Comparison of ENCODE assay signal across 8 mouse cellular contexts in genomic region chr2:32084111-32084871, GRCm38 (mm10). TPM values are rescaled to one million over a fixed set of nuclear protein-coding genes. Genes with fewer than 3 reads are reported as not detected.
DNase-seq lines count a peak whose midpoint lies in the region; ATAC-seq lines count a peak whose summit lies in the region.

Gene Fam78a, minus strand, starts transcription at chr2:32084857.

- DNase-seq in left cerebral cortex, postnatal 25 days (ENCODE audit: low spot score in 2 of 2) = peak; percentile 54 to 56
- DNase-seq in left cerebral cortex, adult 8-10 months (ENCODE audit: low spot score in 2 of 2) = no peak
- DNase-seq in cerebellum, postnatal 36 days = peak; percentile 33
- DNase-seq in gastrocnemius, postnatal 14 days = peak; percentile 38
- DNase-seq in spleen, adult 12 weeks (ENCODE audit: low spot score) = peak; percentile 44
- DNase-seq in layer of hippocampus, postnatal 25 days (ENCODE audit: extremely low spot score in 1 of 2, low spot score in 1 of 2) = no peak

- intact Hi-C loops in left cerebral cortex, postnatal 25 days (cut with DNase I) = loop anchor here (5.0 kb wide), 1 partner anchor 48 kb away; no protein-coding TSS in a partner anchor
- intact Hi-C loops in gastrocnemius, postnatal 14 days (cut with DNase I; ENCODE audit: low total_unique reads) = no loop called here

- ATAC-seq in inflammation-experienced regulatory T-cells, adult 6 months = peak; percentile 46
- peak; percentile 59 for ATAC-seq in megakaryocyte progenitor cell, adult 5-6 weeks (replicated peaks; ENCODE audit: poor library complexity)

RNA-seq across cellular contexts. Expression of gene Fam78a, which starts in this region (rescaled TPM):
- 1 to 10 TPM; 4.2 to 6.6 TPM for total RNA-seq in left cerebral cortex, postnatal 25 days (2021)
- total RNA-seq in left cerebral cortex, adult 8-10 months (2022) = 10 to 100 TPM in 1 of 4 experiments, 1 to 10 TPM in 3; 6.9 to 15.6 (median 8.9) TPM
- 10 to 100 TPM in 1 of 2 experiments, 1 to 10 TPM in 1; 9.5 to 20.5 TPM for total RNA-seq in gastrocnemius, postnatal 14 days (2021)
- polyA plus RNA-seq in inflammation-experienced regulatory T-cells, adult 6 months (2017; shearing (Covaris generic)) = 10 to 100 TPM; 21.3 to 26.7 (median 22.5) TPM
- total RNA-seq in megakaryocyte progenitor cell, adult 5-6 weeks (2015) = 8.9 and 11.9 TPM in 2 replicates
- 7.5 and 10.8 TPM in 2 replicates for total RNA-seq in megakaryocyte progenitor cell, adult 5-6 weeks (2017)
- total RNA-seq in layer of hippocampus, postnatal 25 days (2021) = 1 to 10 TPM; 3.2 to 6.3 TPM

Comparison
In these comparisons a context has a peak if more than half of its experiments do, and no peak if none do; other contexts are left out.
1. DNase-seq: peak in left cerebral cortex, postnatal 25 days (2 of 2), cerebellum, postnatal 36 days (2 of 2), gastrocnemius, postnatal 14 days (single experiment) and spleen, adult 12 weeks (single experiment); none in left cerebral cortex, adult 8-10 months (0 of 2) and layer of hippocampus, postnatal 25 days (0 of 2).